Mouse (Mus musculus): ENCODE data around the gene Cacnb2. TPM values are rescaled to one million over a fixed set of nuclear protein-coding genes. Genes with fewer than 3 reads are reported as not detected.

Cacnb2 gene
- polyA plus RNA-seq, 1 experiment, result not detected

- no peak overlapping the region for H3K27ac ChIP-seq (replicated peaks; ENCODE audit: low read depth, low read length)
- no peak overlapping the region for H3K4me3 ChIP-seq (ENCODE audit: insufficient read depth, low read depth, low read length)
- no peaks in the 10 kb centered on the region for H3K4me1 ChIP-seq (ENCODE audit: control insufficient read depth, insufficient read depth, insufficient read length, low read length)
These were observed 27.1 kb downstream of the Cacnb2 start for GRCm38 (mm10) chr2:14629814-14630492.

- Histone ChIP-seq H3K27ac (replicated peaks; ENCODE audit: low read depth, low read length) (no peak overlapping the region), H3K4me1 (ENCODE audit: control insufficient read depth, insufficient read depth, insufficient read length, low read length) (no peaks in the 10 kb centered on the region), H3K4me3 (ENCODE audit: insufficient read depth, low read depth, low read length) (no peak overlapping the region)
These were observed 28.7 kb downstream of the Cacnb2 start for GRCm38 (mm10) chr2:14631590-14631989.

- no peak overlapping the region for H3K27ac ChIP-seq (replicated peaks; ENCODE audit: low read depth, low read length)
- no peak overlapping the region for H3K4me3 ChIP-seq (ENCODE audit: insufficient read depth, low read depth, low read length)
- no peaks in the 10 kb centered on the region for H3K4me1 ChIP-seq (ENCODE audit: control insufficient read depth, insufficient read depth, insufficient read length, low read length)
These were observed 30.3 kb downstream of the Cacnb2 start for GRCm38 (mm10) chr2:14633202-14633601.

- no peak overlapping the region for H3K4me3 ChIP-seq (ENCODE audit: insufficient read depth, low read depth, low read length)
- no peak overlapping the region for H3K27ac ChIP-seq (replicated peaks; ENCODE audit: low read depth, low read length)
- H3K4me1 ChIP-seq (ENCODE audit: control insufficient read depth, insufficient read depth, insufficient read length, low read length), result peaks cover 3% of the 10 kb centered on the region; the same call in 1 of the 2 replicates
These were observed 36.4 kb downstream of the Cacnb2 start for GRCm38 (mm10) chr2:14639266-14639665.

GRCm38 (mm10) chr2:14639877-14640276 lies 37.0 kb downstream of the Cacnb2 start:
- Histone ChIP-seq H3K4me1 (ENCODE audit: control insufficient read depth, insufficient read depth, insufficient read length, low read length) (peaks cover 3% of the 10 kb centered on the region; the same call in 1 of the 2 replicates), H3K27ac (replicated peaks; ENCODE audit: low read depth, low read length) (no peak overlapping the region), H3K4me3 (ENCODE audit: insufficient read depth, low read depth, low read length) (no peak overlapping the region)

GRCm38 (mm10) chr2:14641040-14641439 lies 38.2 kb downstream of the Cacnb2 start:
- Histone ChIP-seq H3K4me1 (ENCODE audit: control insufficient read depth, insufficient read depth, insufficient read length, low read length) (peaks cover 3% of the 10 kb centered on the region; the same call in 1 of the 2 replicates), H3K27ac (replicated peaks; ENCODE audit: low read depth, low read length) (no peak overlapping the region), H3K4me3 (ENCODE audit: insufficient read depth, low read depth, low read length) (no peak overlapping the region)

GRCm38 (mm10) chr2:14651268-14651667 lies 48.4 kb downstream of the Cacnb2 start:
- Histone ChIP-seq H3K27ac (replicated peaks; ENCODE audit: low read depth, low read length) (no peak overlapping the region), H3K4me1 (ENCODE audit: control insufficient read depth, insufficient read depth, insufficient read length, low read length) (no peaks in the 10 kb centered on the region), H3K4me3 (ENCODE audit: insufficient read depth, low read depth, low read length) (no peak overlapping the region)

- Histone ChIP-seq H3K27ac (replicated peaks; ENCODE audit: low read depth, low read length) (no peak overlapping the region), H3K4me1 (ENCODE audit: control insufficient read depth, insufficient read depth, insufficient read length, low read length) (no peaks in the 10 kb centered on the region), H3K4me3 (ENCODE audit: insufficient read depth, low read depth, low read length) (no peak overlapping the region)
These were observed 53.8 kb downstream of the Cacnb2 start for GRCm38 (mm10) chr2:14656673-14657072.

GRCm38 (mm10) chr2:14657205-14657844 lies 54.4 kb downstream of the Cacnb2 start:
- H3K4me3 ChIP-seq (ENCODE audit: insufficient read depth, low read depth, low read length), result no peak overlapping the region
- H3K27ac ChIP-seq (replicated peaks; ENCODE audit: low read depth, low read length), result no peak overlapping the region
- H3K4me1 ChIP-seq (ENCODE audit: control insufficient read depth, insufficient read depth, insufficient read length, low read length), result no peaks in the 10 kb centered on the region

- Histone ChIP-seq H3K27ac (replicated peaks; ENCODE audit: low read depth, low read length) (no peak overlapping the region), H3K4me1 (ENCODE audit: control insufficient read depth, insufficient read depth, insufficient read length, low read length) (no peaks in the 10 kb centered on the region), H3K4me3 (ENCODE audit: insufficient read depth, low read depth, low read length) (no peak overlapping the region)
These were observed 62.3 kb downstream of the Cacnb2 start for GRCm38 (mm10) chr2:14665213-14665612.

GRCm38 (mm10) chr2:14672117-14672516 lies 69.2 kb downstream of the Cacnb2 start:
- Histone ChIP-seq H3K4me3 (ENCODE audit: insufficient read depth, low read depth, low read length) (no peak overlapping the region), H3K27ac (replicated peaks; ENCODE audit: low read depth, low read length) (no peak overlapping the region), H3K4me1 (ENCODE audit: control insufficient read depth, insufficient read depth, insufficient read length, low read length) (no peaks in the 10 kb centered on the region)

GRCm38 (mm10) chr2:14676885-14677516 lies 74.1 kb downstream of the Cacnb2 start:
- Histone ChIP-seq H3K4me1 (ENCODE audit: control insufficient read depth, insufficient read depth, insufficient read length, low read length) (no peaks in the 10 kb centered on the region), H3K27ac (replicated peaks; ENCODE audit: low read depth, low read length) (no peak overlapping the region), H3K4me3 (ENCODE audit: insufficient read depth, low read depth, low read length) (no peak overlapping the region)

- no peaks in the 10 kb centered on the region for H3K4me1 ChIP-seq (ENCODE audit: control insufficient read depth, insufficient read depth, insufficient read length, low read length)
- H3K4me3 ChIP-seq (ENCODE audit: insufficient read depth, low read depth, low read length), result no peak overlapping the region
- H3K27ac ChIP-seq (replicated peaks; ENCODE audit: low read depth, low read length), result no peak overlapping the region
These were observed 81.3 kb downstream of the Cacnb2 start for GRCm38 (mm10) chr2:14684231-14684630.

GRCm38 (mm10) chr2:14702973-14703645 lies 100.2 kb downstream of the Cacnb2 start:
- Histone ChIP-seq H3K4me3 (ENCODE audit: insufficient read depth, low read depth, low read length) (no peak overlapping the region), H3K27ac (replicated peaks; ENCODE audit: low read depth, low read length) (no peak overlapping the region), H3K4me1 (ENCODE audit: control insufficient read depth, insufficient read depth, insufficient read length, low read length) (no peaks in the 10 kb centered on the region)

- no peaks in the 10 kb centered on the region for H3K4me1 ChIP-seq (ENCODE audit: control insufficient read depth, insufficient read depth, insufficient read length, low read length)
- H3K27ac ChIP-seq (replicated peaks; ENCODE audit: low read depth, low read length), result no peak overlapping the region
These were observed 100.8 kb downstream of the Cacnb2 start for GRCm38 (mm10) chr2:14703676-14704075.

More at GRCm38 (mm10) chr2:14703676-14704075, 100.8 kb downstream of the Cacnb2 start:
- H3K4me3 ChIP-seq (ENCODE audit: insufficient read depth, low read depth, low read length), result no peak overlapping the region
